Mouse (Mus musculus): Measurements from ENCODE around the gene Tmem117. TPM values are rescaled to one million over a fixed set of nuclear protein-coding genes. Genes with fewer than 3 reads are reported as not detected.

The Tmem117 gene
- total RNA-seq, 2 experiments from 2014 or later = not detected

GRCm38 (mm10) chr15:95108626-95109025 lies 479.6 kb downstream of the Tmem117 start:
- no peak for ATAC-seq (replicated peaks; ENCODE audit: poor library complexity, severe bottlenecking)

- ATAC-seq (replicated peaks; ENCODE audit: poor library complexity, severe bottlenecking) = no peak
Observed at GRCm38 (mm10) chr15:95131401-95131800, 502.4 kb downstream of the Tmem117 start.

GRCm38 (mm10) chr15:95135926-95136609 lies 507.0 kb downstream of the Tmem117 start:
- ATAC-seq (replicated peaks; ENCODE audit: poor library complexity, severe bottlenecking) = no peak; the same call in 1 of the 2 replicates

GRCm38 (mm10) chr15:95137018-95137810 lies 508.2 kb downstream of the Tmem117 start:
- no peak for ATAC-seq (replicated peaks; ENCODE audit: poor library complexity, severe bottlenecking)

GRCm38 (mm10) chr15:95138709-95139409 lies 509.8 kb downstream of the Tmem117 start:
- ATAC-seq (replicated peaks; ENCODE audit: poor library complexity, severe bottlenecking) = no peak

GRCm38 (mm10) chr15:95144131-95144530 lies 515.1 kb downstream of the Tmem117 start:
- ATAC-seq (replicated peaks; ENCODE audit: poor library complexity, severe bottlenecking) = no peak

- no peak for ATAC-seq (replicated peaks; ENCODE audit: poor library complexity, severe bottlenecking)
Observed at GRCm38 (mm10) chr15:95145118-95145517, 516.1 kb downstream of the Tmem117 start.

Other genes with a start within 250 kb of the Tmem117 start
- gene Adamts20, start 163.8 kb upstream of the Tmem117 start, total RNA-seq (2014; fragmentation: Nextera tagmentation) = not detected in 2 replicates
- gene Adamts20, start 163.8 kb upstream of the Tmem117 start, total RNA-seq (2017) = not detected in 2 replicates
- 14.8 and 19.8 TPM in 2 replicates for gene Pus7l, start 85.7 kb upstream of the Tmem117 start, total RNA-seq (2014; fragmentation: Nextera tagmentation)
- gene Pus7l, start 85.7 kb upstream of the Tmem117 start, total RNA-seq (2017) = 14.1 and 18.4 TPM in 2 replicates
- 20.8 and 26.3 TPM in 2 replicates for gene Irak4, start 85.6 kb upstream of the Tmem117 start, total RNA-seq (2014; fragmentation: Nextera tagmentation)
- gene Irak4, start 85.6 kb upstream of the Tmem117 start, total RNA-seq (2017) = 20.9 and 22.9 TPM in 2 replicates
- gene Twf1, start 39.3 kb upstream of the Tmem117 start, total RNA-seq (2014; fragmentation: Nextera tagmentation) = 27.7 and 37.0 TPM in 2 replicates
- 26.0 and 34.6 TPM in 2 replicates for gene Twf1, start 39.3 kb upstream of the Tmem117 start, total RNA-seq (2017)